Mouse (Mus musculus) neural tube, embryonic 14.5 days (tissue): ENCODE measurements around the gene 1700001C19Rik. TPM values are rescaled to one million over a fixed set of nuclear protein-coding genes. Genes with fewer than 3 reads are reported as not detected.

Experiments used
- ATAC-seq: fragments of 200-750 bp; cut with Nextera tagmentation; 2 replicates; pipeline ENCODE4 v1.8.0; 2017; ENCODE audit warnings: low read depth, mild to moderate bottlenecking, moderate TSS enrichment, moderate library complexity
- H3K27ac ChIP-seq: fragments of 300-500 bp; sonication (generic); 2 replicates; pipeline ENCODE4 v1.5.1; 2014; ENCODE audit warnings: low read depth, mild to moderate bottlenecking, control low read depth, low read length, moderate library complexity, mixed read lengths
- H3K27me3 ChIP-seq: fragments of 300-500 bp; sonication (generic); 2 replicates; pipeline ENCODE4 v1.6.1; 2014; ENCODE audit warnings: low read length; ENCODE audit not compliant: control insufficient read depth, insufficient read depth
- H3K36me3 ChIP-seq: fragments of 300-500 bp; sonication (generic); 2 replicates; pipeline ENCODE4 v1.6.1; 2014; ENCODE audit warnings: low read length, mixed read lengths; ENCODE audit not compliant: control insufficient read depth, insufficient read depth
- H3K4me1 ChIP-seq: fragments of 300-500 bp; sonication (generic); 2 replicates; pipeline ENCODE4 v1.6.1; 2014; ENCODE audit warnings: low read length; ENCODE audit not compliant: control insufficient read depth, insufficient read depth
- H3K4me2 ChIP-seq: fragments of 300-500 bp; sonication (generic); 2 replicates; pipeline ENCODE4 v1.6.1; 2014; ENCODE audit warnings: mild to moderate bottlenecking, low read depth, low read length, control low read depth
- H3K4me3 ChIP-seq: fragments of 300-500 bp; sonication (generic); 2 replicates; pipeline ENCODE4 v1.5.1; 2014; ENCODE audit warnings: low read depth, low read length, control low read depth, mixed read lengths
- H3K9ac ChIP-seq: fragments of 300-500 bp; sonication (generic); replicated peaks from 2 replicates; pipeline ENCODE4 v1.6.1; 2014; ENCODE audit warnings: low read depth, mild to moderate bottlenecking, control low read depth, low read length, mixed read lengths
- H3K9me3 ChIP-seq: fragments of 300-500 bp; sonication (generic); 2 replicates; pipeline ENCODE4 v1.6.1; 2016; ENCODE audit warnings: low read length; ENCODE audit not compliant: control insufficient read depth
- WGBS: fragments of 180-500 bp; shearing (Covaris S2); extraction: QIAGEN DNeasy Blood & Tissue Kit; methylation state at CpG from one replicate; pipeline ENCODE4 v1.1.7; 2014; 5-methylcytosine and 5-hydroxymethylcytosine counted together
- polyA plus RNA-seq: library from polyadenylated mRNA; unstranded; fragments of >200 nt; fragmentation: Nextera tagmentation; extraction: Ambion mirVana; gene quantifications from 2 replicates; pipeline ENCODE4 v1.2.1, GENCODE M21; 2014

The 1700001C19Rik gene
- polyA plus RNA-seq, 1 experiment from 2014 or later, result 0.42 TPM

- Histone ChIP-seq H3K27ac (no peak overlapping the region), H3K9ac (no peak overlapping the region), H3K4me1 (no peaks in the 10 kb centered on the region), H3K36me3 (no peaks in the 10 kb centered on the region), H3K27me3 (peaks cover 17% of the 10 kb centered on the region), H3K4me3 (no peak overlapping the region), H3K4me2 (no peak overlapping the region), H3K9me3 (no peaks in the 10 kb centered on the region)
- no peak for ATAC-seq
- WGBS, result 87% methylated on average over 11 of the region's 11 CpGs
These were observed 27.8 kb upstream of the 1700001C19Rik start for GRCm38 (mm10) chr17:47465016-47465415.

- WGBS, result 45% methylated on average over 12 of the region's 12 CpGs
- Histone ChIP-seq H3K9me3 (no peaks in the 10 kb centered on the region), H3K27ac (no peak overlapping the region), H3K9ac (no peak overlapping the region), H3K4me3 (no peak overlapping the region), H3K36me3 (no peaks in the 10 kb centered on the region), H3K27me3 (peaks cover 17% of the 10 kb centered on the region), H3K4me2 (no peak overlapping the region), H3K4me1 (no peaks in the 10 kb centered on the region)
- no peak for ATAC-seq
These were observed 27.2 kb upstream of the 1700001C19Rik start for GRCm38 (mm10) chr17:47464248-47464965.

- Histone ChIP-seq H3K4me2 (no peak overlapping the region), H3K4me3 (no peak overlapping the region), H3K27ac (no peak overlapping the region), H3K9me3 (no peaks in the 10 kb centered on the region), H3K27me3 (peaks cover 8% of the 10 kb centered on the region), H3K4me1 (no peaks in the 10 kb centered on the region), H3K9ac (no peak overlapping the region), H3K36me3 (no peaks in the 10 kb centered on the region)
- ATAC-seq, result no peak
- 54% methylated on average over 9 of the region's 9 CpGs for WGBS
These were observed 25.7 kb upstream of the 1700001C19Rik start for GRCm38 (mm10) chr17:47462728-47463388.

GRCm38 (mm10) chr17:47462209-47462608, 25.0 kb upstream of the 1700001C19Rik start:
- no peaks in the 10 kb centered on the region for H3K9me3 ChIP-seq
- ATAC-seq, result no peak
- peaks cover 2% of the 10 kb centered on the region for H3K27me3 ChIP-seq
- no peak overlapping the region for H3K9ac ChIP-seq
- no peaks in the 10 kb centered on the region for H3K4me1 ChIP-seq
- H3K4me2 ChIP-seq, result no peak overlapping the region
- no peaks in the 10 kb centered on the region for H3K36me3 ChIP-seq
- WGBS, result 87% methylated on average over 7 of the region's 7 CpGs
- H3K27ac ChIP-seq, result no peak overlapping the region
- H3K4me3 ChIP-seq, result no peak overlapping the region

- H3K9me3 ChIP-seq, result no peaks in the 10 kb centered on the region
- H3K4me2 ChIP-seq, result no peak overlapping the region
- H3K36me3 ChIP-seq, result no peaks in the 10 kb centered on the region
- H3K27ac ChIP-seq, result no peak overlapping the region
- H3K27me3 ChIP-seq, result no peaks in the 10 kb centered on the region; the same call in 1 of the 2 replicates
- 79% methylated on average over 3 of the region's 3 CpGs for WGBS
- no peak overlapping the region for H3K9ac ChIP-seq
- H3K4me3 ChIP-seq, result no peak overlapping the region
- H3K4me1 ChIP-seq, result no peaks in the 10 kb centered on the region
- no peak for ATAC-seq
These were observed 24.5 kb upstream of the 1700001C19Rik start for GRCm38 (mm10) chr17:47461688-47462087.

GRCm38 (mm10) chr17:47459341-47459919, 22.3 kb upstream of the 1700001C19Rik start:
- no peak overlapping the region for H3K4me3 ChIP-seq
- no peak overlapping the region for H3K9ac ChIP-seq
- H3K4me1 ChIP-seq, result no peaks in the 10 kb centered on the region
- ATAC-seq, result no peak
- no peaks in the 10 kb centered on the region for H3K9me3 ChIP-seq
- no peak overlapping the region for H3K27ac ChIP-seq
- H3K36me3 ChIP-seq, result no peaks in the 10 kb centered on the region
- H3K4me2 ChIP-seq, result no peak overlapping the region
- WGBS, result 83% methylated on average over 3 of the region's 3 CpGs
- H3K27me3 ChIP-seq, result no peaks in the 10 kb centered on the region

- Histone ChIP-seq H3K27me3 (no peaks in the 10 kb centered on the region), H3K9ac (no peak overlapping the region), H3K4me2 (no peak overlapping the region), H3K4me3 (no peak overlapping the region), H3K4me1 (no peaks in the 10 kb centered on the region), H3K36me3 (no peaks in the 10 kb centered on the region), H3K9me3 (no peaks in the 10 kb centered on the region), H3K27ac (no peak overlapping the region)
- ATAC-seq, result no peak
- 95% methylated on average over 2 of the region's 2 CpGs for WGBS
These were observed 21.8 kb upstream of the 1700001C19Rik start for GRCm38 (mm10) chr17:47458936-47459335.

- Histone ChIP-seq H3K36me3 (no peaks in the 10 kb centered on the region), H3K4me1 (no peaks in the 10 kb centered on the region), H3K4me3 (no peak overlapping the region), H3K9me3 (no peaks in the 10 kb centered on the region), H3K27me3 (no peaks in the 10 kb centered on the region), H3K9ac (no peak overlapping the region), H3K4me2 (no peak overlapping the region), H3K27ac (no peak overlapping the region)
- no peak for ATAC-seq
- 81% methylated on average over 13 of the region's 13 CpGs for WGBS
These were observed 21.1 kb upstream of the 1700001C19Rik start for GRCm38 (mm10) chr17:47458310-47458709.

- 64% methylated on average over 8 of the region's 8 CpGs for WGBS
- Histone ChIP-seq H3K4me2 (no peak overlapping the region), H3K4me1 (no peaks in the 10 kb centered on the region), H3K4me3 (no peak overlapping the region), H3K9ac (no peak overlapping the region), H3K36me3 (no peaks in the 10 kb centered on the region), H3K9me3 (no peaks in the 10 kb centered on the region), H3K27me3 (no peaks in the 10 kb centered on the region), H3K27ac (no peak overlapping the region)
- ATAC-seq, result no peak
These were observed 17.5 kb upstream of the 1700001C19Rik start for GRCm38 (mm10) chr17:47454675-47455074.
